Mouse (Mus musculus): ENCODE measurements around the gene Gm21190. TPM values are rescaled to one million over a fixed set of nuclear protein-coding genes. Genes with fewer than 3 reads are reported as not detected.
"Not testable (repeated sequence)": the region's sequence is repeated elsewhere in the genome, so short reads cannot be mapped to it uniquely, and the experiment has no call there.

Gm21190 gene
- polyA plus RNA-seq, 1 experiment from 2014 or later, result not detected

GRCm38 (mm10) chr5:15482815-15483214, 46.2 kb downstream of the Gm21190 start:
- WGBS (ENCODE audit: insufficient replicate concordance), result 38% methylated on average over 2 of the region's 2 CpGs
- H3K9me3 ChIP-seq (replicated peaks), result peaks cover 20% of the 10 kb centered on the region
- not testable (repeated sequence) for ATAC-seq; H3K4me3 ChIP-seq; H3K36me3 ChIP-seq; H3K27me3 ChIP-seq (replicated peaks); H3K27ac ChIP-seq; H3K9ac ChIP-seq; H3K4me1 ChIP-seq; H3K4me2 ChIP-seq

DNA sequence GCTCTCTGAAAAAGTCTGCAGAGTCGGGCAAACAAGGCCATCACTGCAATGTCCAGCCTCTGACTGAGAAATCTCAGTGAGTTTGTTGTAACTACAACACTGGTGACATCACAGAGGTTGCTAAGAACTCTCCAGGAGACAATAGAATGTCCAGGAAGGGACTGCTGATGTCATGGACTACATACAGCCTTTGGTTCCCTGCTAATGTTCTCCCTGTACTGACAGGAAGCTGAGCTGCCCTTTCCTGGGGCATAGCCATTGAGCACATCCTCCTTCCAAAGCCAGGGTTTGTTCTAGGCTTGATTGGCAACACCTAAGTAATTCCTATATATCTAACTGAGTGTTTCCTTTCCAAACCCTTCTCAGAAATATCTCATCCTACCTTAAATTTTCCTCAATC, 52.6 kb downstream of the Gm21190 start, which contains the start of gene Gm21149:
Gene Gm21149, minus strand, starts transcription at position 101 of the 400 bp plus-strand sequence.
- H3K36me3 ChIP-seq; ATAC-seq; H3K4me3 ChIP-seq; H3K9ac ChIP-seq; H3K9me3 ChIP-seq (replicated peaks); H3K27ac ChIP-seq; H3K27me3 ChIP-seq (replicated peaks); H3K4me2 ChIP-seq; H3K4me1 ChIP-seq: not testable (repeated sequence)
- 39% methylated on average over 1 of the region's 1 CpGs for WGBS (ENCODE audit: insufficient replicate concordance)

Other genes starting within 250 kb of the Gm21190 start
- not detected in 2 replicates for gene Gm21149, start 52.7 kb downstream of the Gm21190 start, polyA plus RNA-seq (2016; fragmentation: Nextera tagmentation; extraction: Ambion mirVana)
- not detected in 2 replicates for gene Gm21083, start 48.1 kb upstream of the Gm21190 start, polyA plus RNA-seq (2016; fragmentation: Nextera tagmentation; extraction: Ambion mirVana)
- gene Speer4d, start 89.8 kb upstream of the Gm21190 start, polyA plus RNA-seq (2016; fragmentation: Nextera tagmentation; extraction: Ambion mirVana), result not detected in 2 replicates
- not detected in 2 replicates for gene 4930572O03Rik, start 127.8 kb upstream of the Gm21190 start, polyA plus RNA-seq (2016; fragmentation: Nextera tagmentation; extraction: Ambion mirVana)
- gene Speer4c, start 185.0 kb upstream of the Gm21190 start, polyA plus RNA-seq (2016; fragmentation: Nextera tagmentation; extraction: Ambion mirVana), result not detected in 2 replicates

Data from liver, embryonic 12.5 days (tissue).